Mouse (Mus musculus) layer of hippocampus, adult 9-11 months (tissue): ENCODE results near the gene Cox14.
"Not testable (repeated sequence)": the region's sequence is repeated elsewhere in the genome, so short reads cannot be mapped to it uniquely, and the experiment has no call there.

Experiments used
- DNase-seq: peaks from one replicate; pipeline ENCODE4 v3.0.0; 2022

Cox14 gene

GRCm38 (mm10) chr15:99727525-99727924, 2.1 kb downstream of the Cox14 start:
- DNase-seq: no peak

GRCm38 (mm10) chr15:99728211-99728610, 2.8 kb downstream of the Cox14 start:
- DNase-seq: no peak

GRCm38 (mm10) chr15:99729056-99729783, 3.8 kb downstream of the Cox14 start:
- DNase-seq: no peak

GRCm38 (mm10) chr15:99731167-99731566, 5.7 kb downstream of the Cox14 start:
- no peak for DNase-seq

GRCm38 (mm10) chr15:99731678-99732077, 6.3 kb downstream of the Cox14 start:
- no peak for DNase-seq

GRCm38 (mm10) chr15:99733186-99733585, 7.8 kb downstream of the Cox14 start:
- no peak for DNase-seq

GRCm38 (mm10) chr15:99735631-99736030, 10.2 kb downstream of the Cox14 start:
- DNase-seq: peak; percentile 100

- DNase-seq: no peak
Measured at GRCm38 (mm10) chr15:99736675-99737074, 11.3 kb downstream of the Cox14 start.

- DNase-seq: no peak
Measured at GRCm38 (mm10) chr15:99740229-99740628, 14.8 kb downstream of the Cox14 start.

GRCm38 (mm10) chr15:99754204-99754603, 28.8 kb downstream of the Cox14 start:
- peak; percentile 53 for DNase-seq

- no peak for DNase-seq
Measured at GRCm38 (mm10) chr15:99767467-99767866, 42.0 kb downstream of the Cox14 start.

GRCm38 (mm10) chr15:99768761-99769160, 43.3 kb downstream of the Cox14 start:
- no peak for DNase-seq

- DNase-seq: no peak
Measured at GRCm38 (mm10) chr15:99771004-99771500, 45.6 kb downstream of the Cox14 start.

- peak; percentile 16 for DNase-seq
Measured at GRCm38 (mm10) chr15:99771601-99772276, 46.3 kb downstream of the Cox14 start.

- DNase-seq: peak; percentile 86
Measured at GRCm38 (mm10) chr15:99772277-99772880, 47.0 kb downstream of the Cox14 start.

GRCm38 (mm10) chr15:99772881-99772924, 47.3 kb downstream of the Cox14 start, which contains the start of gene Cers5:
TSS of gene Cers5 (minus strand) at chr15:99772885.
- not testable (repeated sequence) for DNase-seq

- DNase-seq: no peak
Measured at GRCm38 (mm10) chr15:99772925-99773324, 47.5 kb downstream of the Cox14 start.
